Mouse (Mus musculus) kidney, postnatal 0 days (tissue): Measurements from ENCODE around the gene Rab29. TPM values are rescaled to one million over a fixed set of nuclear protein-coding genes. Genes with fewer than 3 reads are reported as not detected.
A peak's percentile ranks its signal among the peaks of the same experiment; 100 is the strongest.

Source experiments
- ATAC-seq: fragments of 200-750 bp; cut with Nextera tagmentation; replicated peaks from 2 replicates; pipeline ENCODE4 v1.8.0; 2017; ENCODE audit warnings: low read depth, moderate number of reproducible peaks, moderate TSS enrichment, moderate library complexity; ENCODE audit not compliant: low FRiP score
- DNase-seq: peaks from one replicate; pipeline ENCODE4 v3.0.0-alpha.2; 2016; ENCODE audit warnings: low spot score
- H3K27ac ChIP-seq: fragments of 300-500 bp; sonication (generic); 2 replicates; pipeline ENCODE4 v1.5.1; 2014; ENCODE audit warnings: mild to moderate bottlenecking
- H3K27me3 ChIP-seq: fragments of 300-500 bp; sonication (generic); 2 replicates; pipeline ENCODE4 v1.6.1; 2014; ENCODE audit warnings: low read length, mixed read lengths; ENCODE audit not compliant: insufficient read depth
- H3K36me3 ChIP-seq: fragments of 300-500 bp; sonication (generic); 2 replicates; pipeline ENCODE4 v1.6.1; 2014; ENCODE audit warnings: low read length, mixed read lengths; ENCODE audit not compliant: insufficient read depth
- H3K4me1 ChIP-seq: fragments of 300-500 bp; sonication (generic); replicated peaks from 2 replicates; pipeline ENCODE4 v1.6.1; 2014; ENCODE audit warnings: antibody characterized with exemption, low read length, mixed read lengths; ENCODE audit not compliant: insufficient read depth
- H3K4me2 ChIP-seq: fragments of 300-500 bp; sonication (generic); 2 replicates; pipeline ENCODE4 v1.6.1; 2014; ENCODE audit warnings: mild to moderate bottlenecking, low read length, moderate library complexity, mixed read lengths
- H3K4me3 ChIP-seq: fragments of 300-500 bp; sonication (generic); replicated peaks from 2 replicates; pipeline ENCODE4 v1.5.1; 2014; ENCODE audit warnings: low read depth, low read length
- H3K9ac ChIP-seq: fragments of 300-500 bp; sonication (generic); 2 replicates; pipeline ENCODE4 v1.6.1; 2014; ENCODE audit warnings: low read depth, low read length
- H3K9me3 ChIP-seq: fragments of 300-500 bp; sonication (generic); replicated peaks from 2 replicates; pipeline ENCODE4 v1.6.1; 2016; ENCODE audit warnings: low read length, inconsistent platforms, mixed read lengths
- CTCF ChIP-seq: IDR thresholded peaks from 2 replicates; pipeline ENCODE4 v1.5.1; 2016; ENCODE audit warnings: antibody characterized with exemption, low read depth, mild to moderate bottlenecking, moderate library complexity
- WGBS: fragments of 180-500 bp; shearing (Covaris S2); extraction: QIAGEN DNeasy Blood & Tissue Kit; methylation state at CpG from one replicate; pipeline ENCODE4 v1.1.7; 2014; 5-methylcytosine and 5-hydroxymethylcytosine counted together
- polyA plus RNA-seq: library from polyadenylated mRNA; unstranded; fragments of >200 nt; fragmentation: Nextera tagmentation; extraction: Ambion mirVana; gene quantifications from 2 replicates; pipeline ENCODE4 v1.2.1, GENCODE M21; 2015

Rab29 gene
- polyA plus RNA-seq, 1 experiment from 2014 or later: 23.4 TPM

DNA sequence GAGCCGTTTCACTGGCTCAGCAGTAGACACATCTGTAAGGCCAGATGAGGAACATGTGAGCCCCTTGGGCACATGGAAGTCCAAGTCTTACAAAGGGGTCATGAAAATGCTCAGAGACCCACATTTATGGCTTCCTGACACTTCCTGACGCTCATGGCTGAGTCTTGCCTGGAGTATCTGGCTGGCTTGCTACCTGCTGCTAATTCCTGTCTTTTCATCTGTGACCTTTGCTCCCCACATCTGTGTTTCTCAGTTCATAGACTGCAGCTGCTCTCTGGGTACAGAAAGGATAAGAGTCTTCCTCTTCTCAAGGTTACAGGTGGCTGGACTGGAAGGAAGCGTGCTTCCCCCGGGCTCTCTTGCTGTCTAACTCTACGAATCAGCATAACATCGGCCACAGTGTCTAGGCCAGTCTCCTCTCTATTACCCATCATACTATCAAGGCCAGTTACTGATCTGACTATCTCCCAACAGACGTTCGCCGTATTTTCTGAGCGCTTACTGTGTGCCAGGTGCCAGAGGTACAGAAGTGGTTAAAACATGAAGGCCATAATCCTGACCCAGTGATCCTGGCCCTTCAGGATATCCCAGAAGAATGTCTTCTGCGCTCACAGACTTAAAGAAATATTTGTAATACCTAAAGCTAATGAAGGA, 42.4 kb upstream of the Rab29 start:
- H3K9ac ChIP-seq: no peak overlapping the region
- no peak overlapping the region for H3K27ac ChIP-seq
- no peaks in the 10 kb centered on the region for H3K27me3 ChIP-seq
- DNase-seq: no peak
- no peaks in the 10 kb centered on the region for H3K36me3 ChIP-seq
- no peak for TF ChIP-seq CTCF
- H3K4me1 ChIP-seq: peaks cover 12% of the 10 kb centered on the region; the same call in 1 of the 2 replicates
- H3K4me2 ChIP-seq: no peak overlapping the region
- H3K9me3 ChIP-seq: no peaks in the 10 kb centered on the region
- no peak for ATAC-seq
- no peak overlapping the region for H3K4me3 ChIP-seq
- 83% methylated on average over 11 of the region's 11 CpGs for WGBS

DNA sequence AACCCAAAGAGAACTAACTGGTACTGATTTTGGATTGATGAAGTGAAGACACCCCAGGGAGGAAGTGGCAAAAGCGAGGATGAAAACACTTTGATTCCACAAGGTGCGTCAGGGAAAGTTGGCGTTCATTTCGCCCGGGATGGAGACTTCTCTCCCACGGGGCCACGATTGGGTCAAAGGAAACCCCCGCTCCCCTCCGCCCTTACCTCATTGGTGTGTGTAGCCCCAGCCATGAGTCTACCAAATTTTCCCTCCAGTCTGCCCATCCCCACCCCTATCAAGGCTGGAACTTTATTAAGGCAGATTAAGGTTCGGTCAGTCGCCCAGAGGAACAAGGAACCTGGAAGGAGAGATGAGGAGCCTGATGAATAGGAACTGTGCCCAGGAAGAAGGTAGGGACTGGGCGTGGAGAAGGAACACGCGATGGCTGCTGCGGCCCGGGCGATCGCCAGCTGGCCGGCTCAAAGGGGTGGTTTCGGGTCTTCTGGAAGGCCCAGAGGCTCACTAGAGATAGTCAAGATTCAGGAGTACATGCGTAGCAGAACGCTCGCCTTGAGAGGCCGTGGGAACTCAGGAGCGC, 39.7 kb upstream of the Rab29 start, which contains the start of gene Slc41a1:
Slc41a1 (plus strand) TSS at position 287 of the 580 bp plus-strand sequence.
- no peak for TF ChIP-seq CTCF
- H3K9ac ChIP-seq: peak within 1 kb of the TSS; percentile 85
- DNase-seq (no peak), ATAC-seq (peak; percentile 33; the same call in 1 of the 2 replicates)
- H3K27ac ChIP-seq: peak within 1 kb of the TSS; percentile 86
- H3K27me3 ChIP-seq: no peaks in the 10 kb centered on the region
- WGBS: 2% methylated on average over 25 of the region's 25 CpGs
- no peaks in the 10 kb centered on the region for H3K36me3 ChIP-seq
- H3K4me2 ChIP-seq: peak within 1 kb of the TSS; percentile 95
- peak within 1 kb of the TSS; percentile 86 for H3K4me3 ChIP-seq
- H3K4me1 ChIP-seq: peaks cover 12% of the 10 kb centered on the region; the same call in 1 of the 2 replicates
- H3K9me3 ChIP-seq: no peaks in the 10 kb centered on the region

DNA sequence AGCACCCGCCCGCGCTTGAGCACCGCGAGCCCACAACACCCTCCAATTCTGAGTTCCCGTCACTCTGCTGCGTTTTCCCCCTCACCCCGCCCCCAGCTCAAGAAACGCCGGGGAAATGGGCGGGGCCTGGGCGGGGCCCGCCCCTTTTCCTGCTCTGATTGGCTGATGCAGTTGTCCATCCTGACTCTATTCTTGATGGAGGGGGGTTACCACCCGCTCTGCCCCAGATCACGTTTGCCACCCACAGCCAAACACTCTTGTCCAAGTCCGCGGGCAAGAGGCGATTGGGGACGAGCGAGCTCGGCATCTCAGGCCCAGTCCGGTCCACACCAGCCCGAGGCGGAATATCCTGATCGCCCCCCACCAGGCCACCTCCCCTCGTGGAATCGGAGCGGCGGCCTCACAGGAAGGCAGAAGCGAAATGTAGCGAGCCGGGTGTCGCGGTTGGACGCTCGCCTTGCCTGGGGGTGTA, 39.2 kb upstream of the Rab29 start:
- peak; percentile 95 for ATAC-seq
- WGBS: under 1% methylated on average over 36 of the region's 36 CpGs
- Histone ChIP-seq H3K27me3 (no peaks in the 10 kb centered on the region), H3K36me3 (no peaks in the 10 kb centered on the region), H3K27ac (peak overlapping the region; percentile 86), H3K4me3 (peak overlapping the region; percentile 86), H3K9me3 (no peaks in the 10 kb centered on the region), H3K4me1 (peaks cover 12% of the 10 kb centered on the region; the same call in 1 of the 2 replicates), H3K4me2 (peak overlapping the region; percentile 95), H3K9ac (peak overlapping the region; percentile 85)
- TF ChIP-seq CTCF: no peak
- DNase-seq: peak; percentile 96

DNA sequence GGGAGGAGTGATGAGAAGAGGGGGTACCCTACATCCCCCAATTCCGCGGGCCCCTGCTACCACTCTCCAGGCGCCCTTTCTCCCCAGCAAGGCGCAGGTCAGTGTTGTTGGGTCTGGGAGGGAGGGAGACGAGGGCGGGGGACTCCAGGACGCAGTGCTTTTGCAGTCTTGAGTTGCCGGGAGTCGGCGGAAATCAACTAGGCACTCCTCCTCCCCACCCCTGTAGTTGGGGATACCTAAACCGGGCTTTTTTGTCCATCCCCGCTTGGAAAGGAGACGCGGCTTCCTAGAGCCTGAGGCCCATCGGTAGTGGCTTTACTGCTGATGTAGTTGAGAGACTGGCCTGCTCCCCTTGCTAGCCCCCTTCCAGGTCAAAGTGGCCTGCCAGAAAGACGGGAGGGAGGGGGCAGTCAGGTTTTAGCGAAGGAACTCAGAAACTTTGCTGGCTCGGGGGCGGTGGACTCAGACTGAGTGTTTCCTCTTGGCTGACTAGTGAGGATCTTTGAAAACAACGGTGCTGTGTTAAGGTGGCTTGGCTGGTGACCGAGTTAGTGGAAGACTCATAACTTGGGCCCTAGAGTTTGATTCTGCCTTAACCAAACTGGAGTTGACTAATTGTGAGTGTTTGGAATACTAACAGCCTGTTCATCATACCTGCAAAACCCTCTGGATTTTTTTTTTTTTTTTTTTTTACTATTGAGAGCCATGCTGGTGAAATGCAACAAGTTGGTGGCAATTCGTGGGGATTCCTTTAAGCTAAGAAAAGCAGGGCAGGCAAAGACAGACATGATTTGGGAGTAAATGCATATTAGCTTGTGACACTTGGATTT, 38.5 kb upstream of the Rab29 start:
- Histone ChIP-seq H3K36me3 (no peaks in the 10 kb centered on the region), H3K4me1 (peaks cover 12% of the 10 kb centered on the region; the same call in 1 of the 2 replicates), H3K4me3 (peak overlapping the region; percentile 86), H3K27me3 (no peaks in the 10 kb centered on the region), H3K27ac (peak overlapping the region; percentile 86), H3K9me3 (no peaks in the 10 kb centered on the region), H3K9ac (peak overlapping the region; percentile 85), H3K4me2 (peak overlapping the region; percentile 95)
- TF ChIP-seq CTCF: no peak
- WGBS: 2% methylated on average over 21 of the region's 22 CpGs
- ATAC-seq (peak; percentile 70), DNase-seq (peak; percentile 78)

DNA sequence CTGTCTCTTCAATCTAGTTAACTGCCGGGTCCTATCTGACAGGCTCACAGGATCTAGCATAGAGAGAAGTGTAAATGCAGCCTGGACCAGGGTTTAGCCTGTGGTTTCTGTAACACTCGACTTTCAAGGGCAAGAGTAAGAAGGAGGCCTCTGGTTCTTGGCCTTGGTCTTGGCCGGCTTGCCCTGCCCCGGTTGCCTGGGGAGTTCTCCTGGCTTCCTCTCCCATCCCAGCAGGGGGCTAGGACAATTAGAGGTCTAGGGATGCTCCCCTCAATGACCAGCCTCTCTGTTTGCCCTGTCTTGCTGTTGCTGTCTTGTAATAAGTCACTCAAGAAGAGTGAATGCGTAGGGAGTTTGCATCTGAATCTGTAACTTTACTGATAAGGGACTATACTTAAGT, 37.7 kb upstream of the Rab29 start:
- Histone ChIP-seq H3K4me3 (peak overlapping the region; percentile 86; the same call in 1 of the 2 replicates), H3K36me3 (no peaks in the 10 kb centered on the region), H3K9ac (peak overlapping the region; percentile 85; the same call in 1 of the 2 replicates), H3K9me3 (no peaks in the 10 kb centered on the region), H3K27me3 (no peaks in the 10 kb centered on the region), H3K4me2 (peak overlapping the region; percentile 95), H3K4me1 (peaks cover 12% of the 10 kb centered on the region; the same call in 1 of the 2 replicates), H3K27ac (no peak overlapping the region)
- TF ChIP-seq CTCF: no peak
- no peak for ATAC-seq
- 39% methylated on average over 5 of the region's 5 CpGs for WGBS
- peak; percentile 38 for DNase-seq

DNA sequence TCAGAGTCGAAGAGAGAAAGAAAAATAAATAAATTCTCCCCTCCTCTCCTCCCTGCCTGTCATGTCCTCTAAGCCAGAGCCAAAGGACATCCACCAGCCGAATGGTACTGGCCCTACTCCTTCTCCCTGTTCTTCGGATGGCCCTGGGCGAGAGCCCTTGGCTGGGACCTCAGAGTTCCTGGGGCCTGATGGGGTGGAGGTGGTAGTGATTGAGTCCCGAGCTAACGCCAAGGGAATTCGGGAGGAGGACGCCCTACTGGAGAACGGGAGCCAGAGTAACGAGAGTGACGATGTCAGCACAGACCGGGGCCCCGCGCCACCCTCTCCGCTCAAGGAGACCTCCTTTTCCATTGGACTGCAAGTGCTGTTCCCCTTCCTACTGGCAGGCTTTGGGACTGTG, 36.5 kb upstream of the Rab29 start:
- no peak for TF ChIP-seq CTCF

More for the DNA sequence above, 36.5 kb upstream of the Rab29 start:
- 84% methylated on average over 15 of the region's 15 CpGs for WGBS
- H3K36me3 ChIP-seq: no peaks in the 10 kb centered on the region
- no peak overlapping the region for H3K4me3 ChIP-seq
- DNase-seq (no peak), ATAC-seq (no peak)
- H3K9ac ChIP-seq: no peak overlapping the region
- peaks cover 12% of the 10 kb centered on the region; the same call in 1 of the 2 replicates for H3K4me1 ChIP-seq
- no peaks in the 10 kb centered on the region for H3K27me3 ChIP-seq
- no peak overlapping the region for H3K27ac ChIP-seq
- H3K9me3 ChIP-seq: no peaks in the 10 kb centered on the region
- H3K4me2 ChIP-seq: no peak overlapping the region
